Mouse (Mus musculus): ENCODE measurements around the gene Tcf7l1. TPM values are rescaled to one million over a fixed set of nuclear protein-coding genes. Genes with fewer than 3 reads are reported as not detected.

Gene Tcf7l1
- polyA plus RNA-seq, 1 experiment: 6.0 TPM

GRCm38 (mm10) chr6:72604066-72604465 is 185.0 kb downstream of the Tcf7l1 start:
- Histone ChIP-seq H3K4me1 (replicated peaks; ENCODE audit: control insufficient read depth, insufficient read depth, low read length) (no peaks in the 10 kb centered on the region), H3K4me3 (ENCODE audit: control insufficient read depth, insufficient read depth, low read length) (no peak overlapping the region), H3K27ac (ENCODE audit: control insufficient read depth, insufficient read depth, low read length) (no peak overlapping the region), H3K36me3 (ENCODE audit: control insufficient read depth, insufficient read depth, low read length) (peaks cover 31% of the 10 kb centered on the region), H3K27me3 (ENCODE audit: control insufficient read depth, insufficient read depth, low read length) (no peaks in the 10 kb centered on the region)
- DNase-seq: no peak
- TF ChIP-seq CTCF (IDR thresholded peaks at IDR 0.05; ENCODE audit: borderline replicate concordance, control insufficient read depth, extremely low read depth, insufficient read depth, low read length, poor library complexity) (no peak), POLR2A (IDR thresholded peaks at IDR 0.05; ENCODE audit: control insufficient read depth, extremely low read depth, insufficient read depth, low read length, poor library complexity) (no peak)
- WGBS: 94% methylated on average over 2 of the region's 2 CpGs

- TF ChIP-seq POLR2A (IDR thresholded peaks at IDR 0.05; ENCODE audit: control insufficient read depth, extremely low read depth, insufficient read depth, low read length, poor library complexity) (no peak), CTCF (IDR thresholded peaks at IDR 0.05; ENCODE audit: borderline replicate concordance, control insufficient read depth, extremely low read depth, insufficient read depth, low read length, poor library complexity) (peak; percentile 29; the same call in 1 of the 2 replicates)
- DNase-seq: peak; percentile 90
Measured at GRCm38 (mm10) chr6:72601732-72602131, 187.3 kb downstream of the Tcf7l1 start.

GRCm38 (mm10) chr6:72600771-72601170 is 188.3 kb downstream of the Tcf7l1 start:
- Histone ChIP-seq H3K36me3 (ENCODE audit: control insufficient read depth, insufficient read depth, low read length) (peaks cover under 1% of the 10 kb centered on the region; the same call in 1 of the 2 replicates), H3K4me1 (replicated peaks; ENCODE audit: control insufficient read depth, insufficient read depth, low read length) (peaks cover 13% of the 10 kb centered on the region), H3K27ac (ENCODE audit: control insufficient read depth, insufficient read depth, low read length) (no peak overlapping the region), H3K4me3 (ENCODE audit: control insufficient read depth, insufficient read depth, low read length) (no peak overlapping the region), H3K27me3 (ENCODE audit: control insufficient read depth, insufficient read depth, low read length) (no peaks in the 10 kb centered on the region)
- DNase-seq: no peak
- WGBS: 95% methylated on average over 12 of the region's 12 CpGs
- TF ChIP-seq CTCF (IDR thresholded peaks at IDR 0.05; ENCODE audit: borderline replicate concordance, control insufficient read depth, extremely low read depth, insufficient read depth, low read length, poor library complexity): no peak
- no peak for TF ChIP-seq POLR2A (IDR thresholded peaks at IDR 0.05; ENCODE audit: control insufficient read depth, extremely low read depth, insufficient read depth, low read length, poor library complexity)

More at GRCm38 (mm10) chr6:72601732-72602131, 187.3 kb downstream of the Tcf7l1 start:
- Histone ChIP-seq H3K36me3 (ENCODE audit: control insufficient read depth, insufficient read depth, low read length) (peaks cover 10% of the 10 kb centered on the region), H3K27ac (ENCODE audit: control insufficient read depth, insufficient read depth, low read length) (no peak overlapping the region), H3K4me1 (replicated peaks; ENCODE audit: control insufficient read depth, insufficient read depth, low read length) (peaks cover 13% of the 10 kb centered on the region), H3K27me3 (ENCODE audit: control insufficient read depth, insufficient read depth, low read length) (no peaks in the 10 kb centered on the region), H3K4me3 (ENCODE audit: control insufficient read depth, insufficient read depth, low read length) (no peak overlapping the region)
- WGBS: 5% methylated on average over 1 of the region's 1 CpGs

- Histone ChIP-seq H3K4me3 (ENCODE audit: control insufficient read depth, insufficient read depth, low read length) (no peak overlapping the region), H3K27me3 (ENCODE audit: control insufficient read depth, insufficient read depth, low read length) (no peaks in the 10 kb centered on the region), H3K27ac (ENCODE audit: control insufficient read depth, insufficient read depth, low read length) (no peak overlapping the region), H3K36me3 (ENCODE audit: control insufficient read depth, insufficient read depth, low read length) (no peaks in the 10 kb centered on the region; the same call in 1 of the 2 replicates), H3K4me1 (replicated peaks; ENCODE audit: control insufficient read depth, insufficient read depth, low read length) (peaks cover 13% of the 10 kb centered on the region)
- no peak for TF ChIP-seq CTCF (IDR thresholded peaks at IDR 0.05; ENCODE audit: borderline replicate concordance, control insufficient read depth, extremely low read depth, insufficient read depth, low read length, poor library complexity)
- TF ChIP-seq POLR2A (IDR thresholded peaks at IDR 0.05; ENCODE audit: control insufficient read depth, extremely low read depth, insufficient read depth, low read length, poor library complexity): no peak
- DNase-seq: no peak
- WGBS: 92% methylated on average over 6 of the region's 6 CpGs
Measured at GRCm38 (mm10) chr6:72600216-72600615, 188.8 kb downstream of the Tcf7l1 start.

GRCm38 (mm10) chr6:72598791-72599557 is 190.1 kb downstream of the Tcf7l1 start:
- Histone ChIP-seq H3K27ac (ENCODE audit: control insufficient read depth, insufficient read depth, low read length) (no peak overlapping the region), H3K27me3 (ENCODE audit: control insufficient read depth, insufficient read depth, low read length) (no peaks in the 10 kb centered on the region), H3K4me3 (ENCODE audit: control insufficient read depth, insufficient read depth, low read length) (peak overlapping the region; percentile 89), H3K36me3 (ENCODE audit: control insufficient read depth, insufficient read depth, low read length) (no peaks in the 10 kb centered on the region), H3K4me1 (replicated peaks; ENCODE audit: control insufficient read depth, insufficient read depth, low read length) (peaks cover 13% of the 10 kb centered on the region)
- no peak for DNase-seq
- no peak for TF ChIP-seq CTCF (IDR thresholded peaks at IDR 0.05; ENCODE audit: borderline replicate concordance, control insufficient read depth, extremely low read depth, insufficient read depth, low read length, poor library complexity)
- TF ChIP-seq POLR2A (IDR thresholded peaks at IDR 0.05; ENCODE audit: control insufficient read depth, extremely low read depth, insufficient read depth, low read length, poor library complexity): no peak
- WGBS: 63% methylated on average over 12 of the region's 12 CpGs

GRCm38 (mm10) chr6:72597956-72598753 is 190.9 kb downstream of the Tcf7l1 start, which contains the start of the genes Elmod3 and Retsat:
Gene Elmod3 (minus strand): TSS chr6:72598413.
Gene Retsat (plus strand): TSS chr6:72598475.
- WGBS: 1% methylated on average over 38 of the region's 38 CpGs
- peak; percentile 85 for DNase-seq
- H3K27ac ChIP-seq (ENCODE audit: control insufficient read depth, insufficient read depth, low read length): no peak within 1 kb of the TSS
- no peaks in the 10 kb centered on the region for H3K27me3 ChIP-seq (ENCODE audit: control insufficient read depth, insufficient read depth, low read length)
- peak within 1 kb of the TSS; percentile 89 for H3K4me3 ChIP-seq (ENCODE audit: control insufficient read depth, insufficient read depth, low read length)
- no peak for TF ChIP-seq CTCF (IDR thresholded peaks at IDR 0.05; ENCODE audit: borderline replicate concordance, control insufficient read depth, extremely low read depth, insufficient read depth, low read length, poor library complexity)
- peak; percentile 61 for TF ChIP-seq POLR2A (IDR thresholded peaks at IDR 0.05; ENCODE audit: control insufficient read depth, extremely low read depth, insufficient read depth, low read length, poor library complexity)
- peaks cover 13% of the 10 kb centered on the region for H3K4me1 ChIP-seq (replicated peaks; ENCODE audit: control insufficient read depth, insufficient read depth, low read length)
- H3K36me3 ChIP-seq (ENCODE audit: control insufficient read depth, insufficient read depth, low read length): no peaks in the 10 kb centered on the region

Measured in thymus, adult 2 months (tissue).